Mouse (Mus musculus): ENCODE measurements around the gene Gm49366. TPM values are rescaled to one million over a fixed set of nuclear protein-coding genes. Genes with fewer than 3 reads are reported as not detected.
"Not testable (repeated sequence)": the region's sequence is repeated elsewhere in the genome, so short reads cannot be mapped to it uniquely, and the experiment has no call there.

Gene Gm49366
- polyA plus RNA-seq, 1 experiment from 2014 or later: not detected

- WGBS: 73% methylated on average over 5 of the region's 5 CpGs
- ATAC-seq (ENCODE audit: insufficient read depth, low FRiP score, low read depth): no peak
- no peak overlapping the region for H3K4me3 ChIP-seq (replicated peaks)
- H3K9ac ChIP-seq: no peak overlapping the region
- no peaks in the 10 kb centered on the region for H3K4me1 ChIP-seq
- H3K27me3 ChIP-seq (replicated peaks): peaks cover 7% of the 10 kb centered on the region
- no peak overlapping the region for H3K27ac ChIP-seq
- H3K9me3 ChIP-seq: no peaks in the 10 kb centered on the region
- no peak overlapping the region for H3K4me2 ChIP-seq
- H3K36me3 ChIP-seq: no peaks in the 10 kb centered on the region
Observed at GRCm38 (mm10) chr12:84063228-84063627, 24.5 kb downstream of the Gm49366 start.

DNA sequence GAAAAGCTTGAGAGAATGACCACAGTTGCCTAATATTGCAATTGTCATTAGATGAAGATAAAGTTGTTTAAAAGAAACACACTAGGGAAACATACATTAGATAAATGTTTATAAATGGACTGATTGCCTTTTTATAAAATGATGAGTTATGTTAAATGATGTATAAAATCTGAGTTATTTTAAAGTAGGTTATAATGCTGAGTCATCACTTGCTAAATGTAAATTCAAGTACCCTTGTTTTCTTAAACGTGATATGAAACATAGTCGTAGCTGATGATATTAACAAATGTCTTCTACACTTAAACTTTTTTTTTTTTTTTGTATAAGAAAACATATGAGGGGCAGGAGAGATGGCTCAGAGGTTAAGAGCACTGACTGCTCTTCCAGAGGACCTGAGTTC lies 25.1 kb downstream of the Gm49366 start:
- Histone ChIP-seq H3K4me1 (no peaks in the 10 kb centered on the region), H3K4me2 (no peak overlapping the region), H3K27me3 (replicated peaks) (peaks cover 13% of the 10 kb centered on the region), H3K9me3 (no peaks in the 10 kb centered on the region), H3K4me3 (replicated peaks) (no peak overlapping the region), H3K36me3 (no peaks in the 10 kb centered on the region), H3K9ac (no peak overlapping the region), H3K27ac (no peak overlapping the region)
- no peak for ATAC-seq (ENCODE audit: insufficient read depth, low FRiP score, low read depth)
- 68% methylated on average over 2 of the region's 2 CpGs for WGBS

DNA sequence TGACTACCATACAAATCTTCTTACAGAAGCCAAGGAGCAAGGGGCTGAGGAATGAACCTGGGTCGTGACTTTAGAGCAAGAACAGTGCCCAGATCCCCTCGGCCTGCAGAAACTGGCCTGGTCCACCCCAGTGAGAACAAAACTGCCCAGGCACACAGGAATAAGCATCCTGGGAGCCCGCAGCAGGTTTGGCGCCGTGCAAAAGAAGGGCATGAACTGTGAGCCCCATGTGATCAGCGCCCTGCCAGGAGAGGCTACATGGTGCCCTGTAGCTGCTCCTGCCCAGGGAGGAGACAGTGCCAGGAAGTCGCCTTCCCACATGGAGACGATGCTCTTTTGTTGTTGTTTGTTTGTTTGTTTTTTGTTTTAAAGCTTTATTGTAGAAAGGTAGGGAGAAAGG lies 25.9 kb downstream of the Gm49366 start:
- Histone ChIP-seq H3K9ac (no peak overlapping the region), H3K4me2 (no peak overlapping the region), H3K36me3 (no peaks in the 10 kb centered on the region), H3K9me3 (no peaks in the 10 kb centered on the region), H3K4me1 (no peaks in the 10 kb centered on the region; the same call in 1 of the 2 replicates), H3K4me3 (replicated peaks) (no peak overlapping the region), H3K27ac (no peak overlapping the region), H3K27me3 (replicated peaks) (peaks cover 19% of the 10 kb centered on the region)
- 74% methylated on average over 8 of the region's 8 CpGs for WGBS
- no peak for ATAC-seq (ENCODE audit: insufficient read depth, low FRiP score, low read depth)

DNA sequence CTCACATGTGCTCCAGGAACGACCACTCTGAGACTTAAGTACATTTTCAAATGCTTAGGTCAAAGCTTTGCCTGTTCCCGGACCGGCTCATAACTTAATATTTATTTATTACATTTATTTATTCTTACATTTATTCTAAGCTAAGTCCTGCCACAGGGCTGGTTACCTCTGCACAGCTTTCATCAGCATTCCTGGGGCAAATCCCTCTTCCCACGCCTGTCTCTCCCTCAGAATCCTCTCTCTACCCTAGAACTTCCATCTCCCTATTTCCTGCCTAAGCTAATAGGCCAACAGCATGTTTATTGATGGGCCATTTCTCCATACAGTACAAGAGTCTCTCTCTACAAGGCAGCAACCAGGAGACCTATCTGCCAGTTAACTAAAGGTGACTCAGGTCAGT lies 29.0 kb downstream of the Gm49366 start:
- Histone ChIP-seq H3K4me2 (no peak overlapping the region), H3K27me3 (replicated peaks) (peaks cover 25% of the 10 kb centered on the region), H3K9ac (no peak overlapping the region), H3K4me1 (no peaks in the 10 kb centered on the region; the same call in 1 of the 2 replicates), H3K36me3 (no peaks in the 10 kb centered on the region), H3K27ac (no peak overlapping the region), H3K9me3 (no peaks in the 10 kb centered on the region), H3K4me3 (replicated peaks) (no peak overlapping the region)
- WGBS: 73% methylated on average over 4 of the region's 4 CpGs
- no peak for ATAC-seq (ENCODE audit: insufficient read depth, low FRiP score, low read depth)

DNA sequence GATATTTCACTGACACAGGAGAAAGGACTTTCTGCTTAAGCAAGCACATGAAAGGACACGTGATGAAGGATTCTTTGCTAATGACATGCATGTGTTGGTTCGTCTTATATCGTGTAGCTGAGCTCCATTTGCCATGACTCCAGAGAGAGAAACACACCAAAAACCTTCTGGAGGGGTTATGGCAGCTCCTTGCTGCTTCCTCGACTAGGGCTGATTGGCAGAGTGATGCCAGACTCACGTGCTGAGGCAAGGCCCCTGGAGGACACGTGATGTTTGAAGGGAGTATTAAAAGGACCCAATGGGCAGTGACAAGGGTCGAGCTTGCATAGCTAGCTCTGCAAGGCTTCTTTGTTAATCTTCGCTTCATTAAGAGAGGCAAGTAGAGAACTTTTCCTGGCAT lies 29.6 kb downstream of the Gm49366 start:
- Histone ChIP-seq H3K9me3 (no peaks in the 10 kb centered on the region), H3K4me2 (no peak overlapping the region), H3K27ac (no peak overlapping the region), H3K36me3 (no peaks in the 10 kb centered on the region), H3K9ac (no peak overlapping the region), H3K27me3 (replicated peaks) (peaks cover 25% of the 10 kb centered on the region), H3K4me1 (no peaks in the 10 kb centered on the region; the same call in 1 of the 2 replicates), H3K4me3 (replicated peaks) (no peak overlapping the region)
- WGBS: 70% methylated on average over 8 of the region's 8 CpGs
- no peak for ATAC-seq (ENCODE audit: insufficient read depth, low FRiP score, low read depth)

DNA sequence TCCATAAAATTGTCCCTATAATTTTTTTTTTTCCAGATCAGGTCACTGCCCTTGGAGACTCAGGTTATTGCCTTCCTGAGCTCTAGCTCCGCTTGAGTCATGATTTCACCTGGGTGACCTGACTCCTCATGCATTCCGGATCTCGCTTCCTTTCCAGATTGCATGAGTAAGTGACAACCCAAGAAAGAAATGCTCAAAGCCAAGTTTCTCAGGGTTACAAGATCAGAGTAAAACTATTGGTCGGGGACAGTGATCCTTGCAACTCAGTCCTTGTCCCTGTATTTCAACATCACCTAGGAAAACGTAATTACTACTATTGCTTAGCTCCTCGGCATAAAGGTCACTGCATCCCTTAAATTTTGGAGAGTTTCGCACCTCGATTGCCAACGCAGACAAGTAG lies 30.3 kb downstream of the Gm49366 start, which contains the start of gene Acot5:
Gene Acot5 (plus strand): TSS at position 340 of the 400 bp plus-strand sequence.
- 55% methylated on average over 9 of the region's 9 CpGs for WGBS
- Histone ChIP-seq H3K9me3 (no peaks in the 10 kb centered on the region), H3K4me3 (replicated peaks) (peak within 1 kb of the TSS; percentile 40), H3K27ac (no peak within 1 kb of the TSS), H3K4me2 (peak within 1 kb of the TSS; percentile 69), H3K9ac (no peak within 1 kb of the TSS), H3K4me1 (no peaks in the 10 kb centered on the region; the same call in 1 of the 2 replicates), H3K36me3 (no peaks in the 10 kb centered on the region), H3K27me3 (replicated peaks) (peaks cover 25% of the 10 kb centered on the region)
- no peak for ATAC-seq (ENCODE audit: insufficient read depth, low FRiP score, low read depth)

GRCm38 (mm10) chr12:84069582-84069981 lies 30.8 kb downstream of the Gm49366 start:
- H3K9ac ChIP-seq; H3K9me3 ChIP-seq; H3K4me1 ChIP-seq; H3K27ac ChIP-seq; ATAC-seq (ENCODE audit: insufficient read depth, low FRiP score, low read depth); H3K36me3 ChIP-seq: not testable (repeated sequence)
- peaks cover 25% of the 10 kb centered on the region for H3K27me3 ChIP-seq (replicated peaks)
- H3K4me2 ChIP-seq: peak overlapping the region; percentile 69
- 2% methylated on average over 52 of the region's 52 CpGs for WGBS
- peak overlapping the region; percentile 40 for H3K4me3 ChIP-seq (replicated peaks)

- no peak overlapping the region for H3K4me3 ChIP-seq (replicated peaks)
- WGBS: 89% methylated on average over 2 of the region's 2 CpGs
Observed at GRCm38 (mm10) chr12:84071696-84072095, 33.0 kb downstream of the Gm49366 start.

DNA sequence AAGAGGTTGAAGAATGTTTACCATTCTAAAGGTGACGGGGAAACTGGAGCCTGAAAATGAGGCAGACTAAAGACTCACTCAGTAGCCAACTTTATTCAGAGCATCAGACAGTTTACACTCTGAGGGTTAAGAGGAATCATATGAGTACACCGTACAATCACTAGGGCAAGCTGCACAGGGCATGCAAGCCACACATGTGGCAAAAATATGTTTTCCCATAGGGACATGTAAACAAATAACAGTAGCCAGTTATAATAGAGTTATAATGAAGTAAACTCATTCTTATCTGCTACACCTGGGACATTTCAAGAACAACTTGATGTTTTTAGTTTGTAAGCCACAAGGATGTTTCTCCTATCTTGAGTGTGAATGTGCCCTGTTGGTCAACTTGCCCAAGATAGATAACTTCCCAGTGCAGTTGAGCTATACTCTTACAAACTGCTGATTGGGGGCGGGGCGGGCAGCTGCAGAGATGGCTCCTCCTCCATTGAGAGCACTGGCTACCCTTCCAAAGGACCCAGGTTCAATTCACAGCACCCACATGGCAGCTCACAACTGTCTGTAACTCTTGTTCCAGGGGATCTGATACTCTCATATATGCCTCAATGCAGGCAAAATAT lies 38.7 kb downstream of the Gm49366 start:
- no peaks in the 10 kb centered on the region for H3K9me3 ChIP-seq
- no peaks in the 10 kb centered on the region for H3K27me3 ChIP-seq (replicated peaks)
- H3K4me1 ChIP-seq: no peaks in the 10 kb centered on the region
- no peak for ATAC-seq (ENCODE audit: insufficient read depth, low FRiP score, low read depth)
- 83% methylated on average over 4 of the region's 4 CpGs for WGBS
- no peak overlapping the region for H3K4me2 ChIP-seq
- no peaks in the 10 kb centered on the region for H3K36me3 ChIP-seq
- no peak overlapping the region for H3K4me3 ChIP-seq (replicated peaks)
- no peak overlapping the region for H3K9ac ChIP-seq
- no peak overlapping the region for H3K27ac ChIP-seq

More at GRCm38 (mm10) chr12:84071696-84072095, 33.0 kb downstream of the Gm49366 start:
- no peaks in the 10 kb centered on the region for H3K36me3 ChIP-seq
- no peak overlapping the region for H3K27ac ChIP-seq
- no peaks in the 10 kb centered on the region for H3K9me3 ChIP-seq
- peaks cover 24% of the 10 kb centered on the region for H3K27me3 ChIP-seq (replicated peaks)
- no peak overlapping the region for H3K4me2 ChIP-seq
- ATAC-seq (ENCODE audit: insufficient read depth, low FRiP score, low read depth): no peak
- H3K4me1 ChIP-seq: no peaks in the 10 kb centered on the region; the same call in 1 of the 2 replicates
- no peak overlapping the region for H3K9ac ChIP-seq

- H3K27ac ChIP-seq: no peak overlapping the region
- H3K4me3 ChIP-seq (replicated peaks): no peak overlapping the region
- H3K4me2 ChIP-seq: no peak overlapping the region
- H3K9ac ChIP-seq: no peak overlapping the region
- ATAC-seq (ENCODE audit: insufficient read depth, low FRiP score, low read depth): no peak
- 77% methylated on average over 2 of the region's 2 CpGs for WGBS
- no peaks in the 10 kb centered on the region for H3K36me3 ChIP-seq
- no peaks in the 10 kb centered on the region for H3K27me3 ChIP-seq (replicated peaks)
- H3K4me1 ChIP-seq: no peaks in the 10 kb centered on the region
- no peaks in the 10 kb centered on the region for H3K9me3 ChIP-seq
Observed at GRCm38 (mm10) chr12:84083842-84084241, 45.1 kb downstream of the Gm49366 start.

DNA sequence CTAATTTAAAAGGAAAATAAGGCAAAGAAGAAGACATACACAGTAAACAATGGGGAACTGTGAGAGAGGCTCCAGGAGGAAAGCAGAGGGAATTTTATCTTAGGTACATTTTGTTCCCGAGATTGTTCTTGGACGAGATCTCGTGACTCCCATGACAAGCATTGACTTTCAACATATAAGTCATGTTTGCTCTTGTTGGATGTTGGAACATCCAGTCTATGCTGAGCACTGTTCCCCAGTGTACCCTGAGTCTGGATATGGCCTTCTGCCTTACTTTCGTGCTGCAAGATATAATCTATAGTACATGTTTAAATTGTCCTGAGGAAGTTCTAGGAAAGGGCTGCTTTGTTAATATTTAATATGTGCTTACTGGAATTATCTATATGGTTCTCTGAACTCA lies 45.8 kb downstream of the Gm49366 start:
- H3K9me3 ChIP-seq: no peaks in the 10 kb centered on the region
- H3K9ac ChIP-seq: no peak overlapping the region
- no peak overlapping the region for H3K27ac ChIP-seq
- no peaks in the 10 kb centered on the region for H3K36me3 ChIP-seq
- no peak overlapping the region for H3K4me2 ChIP-seq
- H3K27me3 ChIP-seq (replicated peaks): no peaks in the 10 kb centered on the region
- ATAC-seq (ENCODE audit: insufficient read depth, low FRiP score, low read depth): no peak
- no peaks in the 10 kb centered on the region for H3K4me1 ChIP-seq
- 70% methylated on average over 4 of the region's 4 CpGs for WGBS
- H3K4me3 ChIP-seq (replicated peaks): no peak overlapping the region

GRCm38 (mm10) chr12:84094666-84095065 lies 55.9 kb downstream of the Gm49366 start:
- H3K36me3 ChIP-seq; H3K9ac ChIP-seq; H3K4me3 ChIP-seq (replicated peaks); H3K27me3 ChIP-seq (replicated peaks); H3K4me2 ChIP-seq; ATAC-seq (ENCODE audit: insufficient read depth, low FRiP score, low read depth); H3K9me3 ChIP-seq; H3K27ac ChIP-seq; H3K4me1 ChIP-seq: not testable (repeated sequence)
- WGBS: 91% methylated on average over 5 of the region's 5 CpGs

DNA sequence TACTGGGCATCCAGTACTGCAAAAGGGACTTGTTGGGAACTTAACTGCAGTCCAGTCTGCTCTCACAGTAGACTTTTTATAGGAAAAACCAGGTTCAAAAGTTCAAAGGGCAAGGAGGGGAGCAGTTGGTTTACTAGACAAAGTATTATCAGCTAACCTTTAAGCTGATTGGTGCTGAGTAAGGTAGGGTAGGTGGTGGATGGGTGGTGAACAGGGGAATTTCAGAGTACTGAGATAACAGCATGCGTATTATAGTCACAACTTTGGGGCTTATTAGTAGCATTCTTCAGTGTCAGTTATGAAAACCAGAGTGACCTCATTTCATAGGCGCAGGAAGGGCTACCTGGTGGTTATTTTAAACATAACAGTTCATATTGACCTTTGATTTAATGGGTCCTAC lies 60.9 kb downstream of the Gm49366 start:
- no peaks in the 10 kb centered on the region for H3K9me3 ChIP-seq
- no peak overlapping the region for H3K4me2 ChIP-seq
- ATAC-seq (ENCODE audit: insufficient read depth, low FRiP score, low read depth): no peak
- H3K27ac ChIP-seq: no peak overlapping the region
- H3K4me3 ChIP-seq (replicated peaks): no peak overlapping the region
- no peaks in the 10 kb centered on the region for H3K36me3 ChIP-seq
- H3K27me3 ChIP-seq (replicated peaks): no peaks in the 10 kb centered on the region
- H3K4me1 ChIP-seq: no peaks in the 10 kb centered on the region
- H3K9ac ChIP-seq: no peak overlapping the region
- 87% methylated on average over 2 of the region's 2 CpGs for WGBS
